Mouse (Mus musculus): ENCODE measurements around the gene Chac1.

Gene Chac1

DNA sequence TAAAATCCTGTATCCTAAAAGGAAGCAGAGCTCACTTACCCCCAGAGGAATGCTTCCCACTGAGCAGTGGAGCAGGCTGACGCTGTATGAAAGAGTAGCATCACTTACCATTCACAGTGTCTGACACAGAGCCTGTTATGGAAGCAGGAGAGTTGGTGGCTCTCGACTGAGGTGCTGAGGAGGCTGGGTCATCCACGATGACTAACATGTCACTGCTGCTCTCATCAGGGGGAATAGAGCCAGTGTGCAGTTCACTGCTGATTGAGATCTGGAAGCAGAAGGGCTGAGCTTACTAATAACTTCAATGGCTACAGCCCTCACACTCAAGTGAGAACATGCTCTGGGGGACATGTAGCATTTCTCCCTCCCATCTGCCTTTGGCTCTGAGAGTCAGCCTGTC is 28.4 kb downstream of the Chac1 start:
- DNase-seq, result no peak

GRCm38 (mm10) chr2:119388266-119388665 is 37.2 kb downstream of the Chac1 start:
- DNase-seq, result no peak

DNA sequence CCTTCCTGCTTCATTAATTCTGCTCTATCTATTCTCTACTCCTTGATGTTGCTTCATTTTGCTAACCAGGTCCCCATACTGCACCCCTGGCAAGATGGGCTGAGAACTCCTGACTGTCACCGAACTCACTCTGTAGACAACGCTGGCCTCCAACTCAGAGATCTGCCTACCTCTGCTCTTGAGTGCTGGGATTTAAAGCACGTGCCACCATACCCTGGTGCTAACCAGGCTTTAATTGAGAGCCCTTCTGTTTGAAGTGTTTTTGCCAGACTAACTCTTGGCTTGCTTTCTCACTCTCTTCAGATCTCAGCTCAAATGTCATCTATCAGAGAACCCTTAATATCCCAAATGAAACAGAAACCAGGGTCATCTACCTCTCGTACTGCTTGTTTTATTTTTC is 39.0 kb downstream of the Chac1 start:
- DNase-seq, result no peak

- no peak for DNase-seq
These were observed 47.2 kb downstream of the Chac1 start for GRCm38 (mm10) chr2:119398252-119398651.

- DNase-seq, result no peak
These were observed 47.6 kb downstream of the Chac1 start for GRCm38 (mm10) chr2:119398665-119399064.

DNA sequence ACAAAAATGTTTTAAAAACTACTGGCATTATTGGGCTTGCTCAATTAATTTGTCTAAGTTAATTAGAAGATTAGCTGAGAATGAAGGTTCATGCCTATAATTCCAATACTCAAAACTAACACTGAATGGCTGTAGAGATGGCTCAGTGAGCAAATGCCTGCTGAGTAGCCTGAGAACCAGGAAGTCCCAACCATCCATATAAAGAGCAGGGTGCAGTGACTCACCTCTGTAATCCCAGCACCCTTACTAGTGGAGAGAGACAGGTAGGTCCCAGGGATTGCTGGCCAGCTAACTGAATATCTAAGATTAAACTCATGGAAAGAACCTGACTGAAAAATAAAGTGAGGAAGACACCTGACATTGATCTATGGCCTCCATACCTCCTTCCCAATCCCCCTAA is 48.3 kb downstream of the Chac1 start:
- DNase-seq, result no peak
